Mouse (Mus musculus): ENCODE measurements at regions not wholly inside any gene's neighbourhood (a gene's known extent, or its start where the extent isn't known, plus 50 kb on each side); places are given as distances from the start of the nearest gene placed in this dataset.
"Not testable (repeated sequence)": the region's sequence is repeated elsewhere in the genome, so short reads cannot be mapped to it uniquely, and the experiment has no call there.

GRCm38 (mm10) chr13:3035291-3035690 lies 502.6 kb upstream of the Gdi2 start:
- peak; percentile 25 for DNase-seq

GRCm38 (mm10) chr13:3037010-3037409 lies 500.9 kb upstream of the Gdi2 start:
- not testable (repeated sequence) for DNase-seq

- peak; percentile 34 for DNase-seq
Observed at GRCm38 (mm10) chr13:3046381-3047105, 491.3 kb upstream of the Gdi2 start.

GRCm38 (mm10) chr13:3083480-3083879 lies 454.4 kb upstream of the Gdi2 start:
- DNase-seq, result not testable (repeated sequence)

- not testable (repeated sequence) for DNase-seq
Observed at GRCm38 (mm10) chr13:3089971-3090370, 447.9 kb upstream of the Gdi2 start.

GRCm38 (mm10) chr13:3106543-3106942 lies 431.3 kb upstream of the Gdi2 start:
- not testable (repeated sequence) for DNase-seq

- DNase-seq, result not testable (repeated sequence)
Observed at GRCm38 (mm10) chr13:3128150-3128549, 409.7 kb upstream of the Gdi2 start.

GRCm38 (mm10) chr13:3137281-3137680 lies 400.6 kb upstream of the Gdi2 start:
- not testable (repeated sequence) for DNase-seq

- peak; percentile 6 for DNase-seq
Observed at GRCm38 (mm10) chr13:3138698-3139097, 399.2 kb upstream of the Gdi2 start.

GRCm38 (mm10) chr13:3145513-3145912 lies 392.4 kb upstream of the Gdi2 start:
- not testable (repeated sequence) for DNase-seq

Data from cerebellum, adult 8-10 months (tissue).